Mouse (Mus musculus) testis, postnatal 10 days (tissue): ENCODE results near the gene Pdxk.
"Not testable (repeated sequence)": the region's sequence is repeated elsewhere in the genome, so short reads cannot be mapped to it uniquely, and the experiment has no call there.

Source experiments
- DNase-seq: peaks from one replicate; pipeline ENCODE4 v3.0.0; 2021; ENCODE audit warnings: low spot score

Gene Pdxk

GRCm38 (mm10) chr10:78417888-78418287 lies 46.9 kb downstream of the Pdxk start:
- no peak for DNase-seq

- DNase-seq, result not testable (repeated sequence)
Observed at GRCm38 (mm10) chr10:78414936-78415335, 49.8 kb downstream of the Pdxk start.

GRCm38 (mm10) chr10:78413152-78413520 lies 51.6 kb downstream of the Pdxk start:
- no peak for DNase-seq

GRCm38 (mm10) chr10:78412319-78413151 lies 52.2 kb downstream of the Pdxk start, which contains the start of gene Rrp1:
TSS of gene Rrp1 (minus strand) at chr10:78413043.
- peak; percentile 95 for DNase-seq

- DNase-seq, result no peak
Observed at GRCm38 (mm10) chr10:78411851-78412250, 52.9 kb downstream of the Pdxk start.

- DNase-seq, result peak; percentile 72
Observed at GRCm38 (mm10) chr10:78409035-78409788, 55.6 kb downstream of the Pdxk start.

- DNase-seq, result no peak
Observed at GRCm38 (mm10) chr10:78407132-78407531, 57.6 kb downstream of the Pdxk start.

GRCm38 (mm10) chr10:78406152-78406551 lies 58.6 kb downstream of the Pdxk start:
- no peak for DNase-seq

GRCm38 (mm10) chr10:78402301-78402922 lies 62.4 kb downstream of the Pdxk start:
- DNase-seq, result no peak

- no peak for DNase-seq
Observed at GRCm38 (mm10) chr10:78401127-78401526, 63.6 kb downstream of the Pdxk start.

GRCm38 (mm10) chr10:78399090-78399657 lies 65.6 kb downstream of the Pdxk start:
- DNase-seq, result no peak

- no peak for DNase-seq
Observed at GRCm38 (mm10) chr10:78396625-78396885, 68.2 kb downstream of the Pdxk start.

- peak; percentile 99 for DNase-seq
Observed at GRCm38 (mm10) chr10:78395819-78396624, 68.8 kb downstream of the Pdxk start.

- DNase-seq, result no peak
Observed at GRCm38 (mm10) chr10:78395377-78395776, 69.4 kb downstream of the Pdxk start.

GRCm38 (mm10) chr10:78392072-78392471 lies 72.7 kb downstream of the Pdxk start:
- DNase-seq, result peak; percentile 91

- no peak for DNase-seq
Observed at GRCm38 (mm10) chr10:78390982-78391470, 73.7 kb downstream of the Pdxk start.

GRCm38 (mm10) chr10:78388216-78388980 lies 76.4 kb downstream of the Pdxk start:
- no peak for DNase-seq
